Mouse (Mus musculus) adrenal gland, postnatal 36 days (tissue): ENCODE measurements at regions not wholly inside any gene's neighbourhood (a gene's known extent, or its start where the extent isn't known, plus 50 kb on each side); places are given as distances from the start of the nearest gene placed in this dataset.

Experiments
- DNase-seq, 2 experiments: peaks; one replicate each; pipeline ENCODE4 v3.0.0; 2021; ENCODE audit warnings: mixed read lengths in 1 of 2

DNA sequence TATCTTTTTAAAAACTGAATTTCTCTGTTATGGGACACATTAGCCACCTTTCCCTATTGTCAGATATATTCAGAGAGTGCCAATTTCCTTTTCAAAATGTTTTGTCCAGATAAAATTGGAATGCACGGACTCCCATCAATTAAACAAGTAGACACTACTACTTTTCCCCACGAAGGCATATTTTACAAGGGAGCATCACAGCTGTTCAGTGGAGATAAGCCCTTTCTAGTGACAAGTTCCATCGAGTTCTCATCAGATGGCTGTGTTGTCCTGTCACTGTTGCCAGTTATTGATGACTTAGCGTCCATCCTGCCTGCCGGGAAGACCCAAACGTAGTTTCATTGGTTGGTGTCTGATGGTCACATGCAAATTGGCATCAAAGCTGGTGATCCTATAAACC lies 461.2 kb upstream of the Got2 start:
- no peak for DNase-seq

DNA sequence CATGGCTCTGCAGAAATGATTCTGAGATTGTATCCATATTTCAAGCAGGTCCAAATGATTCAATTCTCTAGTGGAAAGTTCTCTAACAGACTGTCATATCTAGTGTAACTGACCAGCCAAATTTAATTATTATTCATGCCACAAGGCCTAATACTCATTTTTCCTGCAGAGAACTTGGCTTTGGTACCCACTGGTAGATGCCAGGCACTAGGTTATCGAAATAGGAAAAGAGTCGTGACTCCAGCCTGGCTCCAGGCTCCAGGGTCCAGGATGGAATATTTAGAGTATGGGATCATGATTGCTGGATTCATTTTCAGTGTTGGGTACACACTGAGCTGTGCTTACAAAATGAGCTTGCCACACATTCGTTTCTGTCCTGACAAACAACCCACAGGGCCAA lies 452.4 kb upstream of the Got2 start:
- DNase-seq: no peak

DNA sequence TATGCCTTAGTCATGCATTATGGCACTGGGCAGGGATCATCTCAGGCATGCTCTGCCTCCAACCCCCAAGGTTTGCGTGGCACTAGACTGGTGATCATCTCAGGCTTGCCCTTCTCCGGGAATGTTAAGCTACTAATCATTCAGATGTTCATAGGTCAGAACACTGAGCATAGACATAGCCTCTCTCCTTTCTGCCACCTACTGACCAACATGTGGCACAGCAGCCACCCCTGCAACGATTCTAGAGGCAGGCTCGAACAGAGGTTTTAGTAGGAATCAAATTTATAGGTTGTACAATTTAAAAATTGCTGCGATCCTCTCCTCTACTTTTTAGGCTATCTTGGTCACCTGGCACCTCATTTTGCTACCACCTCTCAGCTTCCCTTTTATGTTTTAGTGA lies 430.0 kb upstream of the Got2 start:
- peak; percentile 6 to 22 for DNase-seq

DNA sequence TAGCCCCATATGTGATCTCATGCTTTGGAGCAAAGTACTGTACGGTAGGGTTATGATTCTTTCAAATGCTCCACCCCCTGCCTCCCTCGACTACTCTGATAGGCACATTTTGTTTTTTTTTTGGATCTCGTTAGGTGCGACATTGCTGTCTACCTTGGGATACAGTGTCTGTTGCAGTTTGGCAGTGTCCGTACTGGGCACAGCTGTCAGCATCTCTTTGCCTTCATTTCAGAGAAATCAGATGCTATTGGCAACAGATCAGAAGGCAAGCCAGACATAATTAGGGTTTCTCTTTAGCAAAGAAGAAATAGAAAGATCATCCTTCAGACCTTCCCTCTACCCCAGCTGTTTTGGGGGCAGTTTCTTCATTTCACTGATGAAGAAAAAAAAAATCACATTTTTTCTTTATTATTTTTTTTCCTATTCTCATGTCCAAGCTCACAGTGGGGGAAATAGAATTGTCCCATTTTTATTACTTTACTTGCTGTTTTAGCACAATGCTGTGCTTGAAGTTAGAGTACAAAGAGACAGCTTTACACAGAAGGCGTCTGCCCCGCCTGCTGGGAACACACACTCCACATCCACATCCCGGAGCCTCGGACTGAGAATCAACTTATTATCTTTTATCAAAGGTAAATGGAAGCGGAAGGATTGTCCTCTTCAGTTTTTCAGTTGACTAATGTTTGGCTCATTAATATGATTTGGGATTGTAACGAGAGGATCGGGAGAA lies 420.8 kb upstream of the Got2 start:
- DNase-seq: no peak

DNA sequence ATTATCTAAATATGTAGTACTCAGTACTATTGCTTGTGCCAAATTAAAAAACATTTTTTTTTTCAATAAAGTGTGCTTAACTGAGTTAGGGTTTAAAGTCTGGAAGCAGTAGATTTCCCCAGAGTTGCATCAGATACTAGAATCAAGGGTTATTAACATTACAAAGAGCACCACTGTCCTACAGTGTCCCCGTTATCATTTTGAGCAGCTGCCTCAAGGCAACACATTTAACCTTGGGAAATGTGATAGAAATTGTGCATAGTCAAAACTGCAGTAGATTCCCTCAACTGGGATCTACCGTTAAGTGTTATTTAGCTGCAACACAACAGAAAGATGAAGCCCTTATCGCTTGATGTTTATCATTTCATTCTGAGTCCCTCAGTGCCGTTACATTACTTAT lies 408.3 kb upstream of the Got2 start:
- no peak for DNase-seq

DNA sequence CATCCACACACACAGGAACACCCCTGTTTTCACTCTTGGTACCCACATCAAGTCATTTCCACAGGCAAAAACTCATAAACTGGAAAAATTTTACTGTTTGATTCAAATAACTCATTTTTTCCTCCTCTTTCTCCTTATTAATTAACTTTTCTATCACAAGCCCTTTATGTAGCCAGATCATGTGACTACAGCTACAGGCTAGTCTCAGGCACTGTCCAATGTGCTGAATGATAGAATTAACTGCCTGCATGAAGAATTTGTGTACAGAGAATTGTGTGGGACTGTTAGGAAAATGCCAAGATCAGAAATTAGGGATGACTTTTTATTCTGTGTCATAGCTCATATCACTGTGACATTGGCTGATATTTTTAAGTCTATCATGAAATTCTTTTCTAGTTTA lies 402.4 kb upstream of the Got2 start:
- DNase-seq: no peak

DNA sequence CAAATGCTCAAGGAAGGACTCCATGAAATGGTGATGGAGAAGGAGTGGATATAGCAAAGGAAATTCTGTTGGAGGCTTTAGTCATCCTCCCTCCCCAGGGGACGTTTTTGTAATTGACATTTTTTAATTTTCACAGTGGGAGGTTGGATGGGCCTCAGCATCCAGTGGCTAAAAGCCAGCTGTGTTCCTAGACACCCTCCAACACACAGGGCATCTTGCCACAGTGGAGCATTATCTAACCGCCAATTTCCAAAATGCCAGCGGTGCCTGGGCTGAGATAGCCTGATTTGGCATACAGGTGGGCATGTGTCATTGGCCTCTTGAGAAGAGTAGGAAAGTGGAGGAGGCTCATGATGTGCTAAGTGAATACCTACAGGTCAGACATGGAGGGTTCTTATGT lies 401.2 kb upstream of the Got2 start:
- no peak for DNase-seq

DNA sequence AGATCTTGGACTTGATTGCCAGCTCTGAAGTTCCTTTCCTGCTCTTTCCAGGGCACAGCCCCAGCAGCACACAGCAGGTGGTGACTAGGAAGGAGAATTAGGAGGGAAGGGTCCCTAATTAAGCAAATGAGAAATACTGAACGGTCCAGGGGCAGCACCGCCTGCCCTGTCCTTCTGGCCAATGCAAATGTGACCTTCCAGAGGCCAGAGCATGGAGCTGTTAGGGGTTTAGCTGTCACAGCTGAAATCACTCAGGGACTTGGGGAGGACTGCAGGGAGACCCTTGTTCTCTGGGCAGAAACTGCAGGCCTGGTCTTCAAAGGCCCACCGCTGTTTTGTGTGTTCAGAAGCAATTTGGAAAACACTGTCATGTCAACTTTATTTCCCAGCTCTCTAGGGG lies 400.2 kb upstream of the Got2 start:
- DNase-seq: no peak

DNA sequence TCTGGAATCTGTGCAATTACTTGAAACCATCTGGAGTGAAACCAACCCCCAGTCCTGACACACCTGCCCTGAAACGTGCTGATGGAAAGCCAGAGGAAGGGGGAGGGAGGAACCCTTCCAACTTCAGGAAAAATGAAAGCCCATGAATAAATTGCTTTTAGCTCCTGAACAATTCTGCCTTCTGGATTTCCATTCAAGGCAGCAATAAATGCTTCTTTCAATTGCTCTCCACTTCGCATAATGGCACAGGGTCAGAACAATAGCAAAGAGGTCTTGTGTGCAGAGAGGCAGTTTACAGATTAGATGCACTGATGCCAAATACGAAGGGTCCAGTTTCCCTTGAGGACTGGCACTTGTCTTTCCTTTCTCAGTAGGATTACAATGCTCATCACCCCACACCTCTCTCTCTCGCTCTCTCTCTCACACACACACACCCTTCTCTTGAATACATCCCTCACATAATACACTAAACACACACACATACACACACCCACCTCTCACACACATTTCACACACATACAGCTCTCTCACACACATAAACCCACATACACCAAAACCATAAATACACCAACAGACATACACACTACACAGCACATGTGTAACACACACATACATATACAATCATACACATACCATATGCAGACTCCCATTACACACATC lies 389.3 kb upstream of the Got2 start:
- no peak for DNase-seq

DNA sequence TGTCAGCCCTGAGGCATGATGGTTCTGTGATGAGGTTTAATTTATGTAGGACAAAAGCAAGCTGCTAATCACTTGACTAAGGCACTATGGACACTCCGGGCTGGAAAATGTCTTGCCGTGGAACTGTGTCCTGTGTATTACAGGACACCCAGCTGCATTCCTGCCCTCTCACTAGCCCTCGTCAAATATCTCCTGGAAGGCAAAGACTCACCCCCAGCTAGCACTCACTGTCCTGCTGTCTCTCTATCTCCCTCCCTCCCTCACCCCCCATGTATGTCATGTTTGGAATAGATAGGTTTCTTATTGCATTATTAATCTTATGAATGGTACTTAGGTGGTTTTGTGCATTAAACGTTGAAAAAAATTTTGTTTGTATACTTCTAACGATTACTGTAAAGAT lies 388.7 kb upstream of the Got2 start:
- no peak for DNase-seq

DNA sequence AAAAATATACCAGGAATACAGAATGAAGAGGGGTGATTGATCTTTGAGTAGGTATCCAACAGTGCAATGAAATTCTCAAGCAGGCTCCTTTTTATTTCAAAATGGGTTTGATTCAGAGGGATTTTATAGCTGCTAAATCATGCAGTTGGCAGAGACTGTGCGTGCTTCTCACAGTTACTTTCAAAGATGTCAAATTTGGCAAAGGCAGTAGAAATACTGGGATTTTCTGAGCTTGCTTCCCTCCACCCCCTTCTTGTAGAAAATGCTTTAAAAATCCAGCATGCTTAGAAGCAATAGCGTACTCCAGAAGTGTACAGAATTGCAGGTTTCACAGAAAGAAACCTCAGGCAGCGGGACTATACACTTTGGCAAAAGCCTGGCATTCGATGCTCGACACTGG lies 367.9 kb upstream of the Got2 start:
- no peak for DNase-seq

DNA sequence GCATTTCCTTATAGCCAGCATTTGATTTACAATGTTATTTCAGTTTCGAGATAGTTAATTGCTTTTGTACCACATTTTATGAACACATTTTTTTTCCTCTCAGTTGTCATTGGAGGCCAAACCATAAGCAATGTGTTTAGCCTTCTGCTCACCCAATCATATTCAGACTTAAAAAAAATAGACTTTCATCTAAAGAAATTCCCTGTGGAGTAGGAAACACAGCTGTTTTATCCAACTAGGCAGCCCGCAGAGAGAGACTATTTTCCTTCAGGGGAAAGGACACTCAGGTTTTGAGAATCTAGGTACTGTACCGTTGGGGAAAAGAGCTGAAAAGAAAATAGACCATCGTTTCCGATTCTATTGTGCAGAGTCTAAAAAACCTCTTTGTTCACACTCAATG lies 367.5 kb upstream of the Got2 start:
- DNase-seq: no peak

DNA sequence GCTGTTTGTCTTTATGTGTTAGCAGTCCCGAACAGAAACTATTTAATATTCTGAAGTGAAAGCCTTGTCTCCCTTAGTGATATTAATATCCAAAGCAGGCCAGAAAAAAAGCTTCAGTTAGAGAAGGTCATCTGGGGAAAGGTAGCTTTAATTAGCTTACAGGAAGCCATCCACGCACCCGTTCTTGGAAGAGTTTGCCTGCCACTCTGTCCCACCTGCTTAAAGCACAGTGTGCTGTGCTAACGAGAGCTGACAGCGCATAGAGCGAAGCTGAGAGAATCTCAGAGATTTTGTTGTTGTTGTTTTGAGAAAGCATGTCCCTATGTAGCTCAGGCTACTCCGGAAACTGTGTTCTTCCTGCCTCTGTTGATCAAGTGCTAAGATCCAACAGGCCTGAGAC lies 357.7 kb upstream of the Got2 start:
- DNase-seq: no peak

DNA sequence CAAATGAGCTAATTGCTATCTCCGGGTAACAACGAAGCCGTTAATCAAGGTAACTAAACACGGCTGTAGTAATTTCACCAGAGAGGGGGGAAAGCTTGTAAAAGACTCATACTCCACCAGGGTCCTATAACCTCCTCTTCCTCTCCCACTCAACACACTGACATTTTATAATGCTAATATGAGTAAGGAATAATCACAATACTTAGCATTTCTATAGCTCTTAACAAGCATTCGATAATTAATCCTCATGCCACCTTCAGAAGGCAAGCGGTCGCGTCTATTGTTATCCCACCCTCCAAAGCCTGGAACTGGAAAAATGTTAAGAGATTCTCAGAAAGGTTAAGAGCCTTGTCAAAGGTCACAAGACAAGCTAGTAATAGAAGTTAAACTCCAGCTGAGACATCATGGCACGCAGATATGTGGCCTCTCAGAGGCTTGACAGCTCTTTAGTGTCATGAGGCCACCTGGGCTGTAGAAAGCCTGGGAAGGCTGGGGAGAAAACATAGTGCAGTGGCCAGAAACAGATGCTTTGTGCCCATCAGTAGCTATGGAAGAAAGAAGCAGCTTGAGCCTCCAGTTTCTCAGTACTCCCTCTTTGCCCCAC lies 356.3 kb upstream of the Got2 start:
- DNase-seq: no peak

DNA sequence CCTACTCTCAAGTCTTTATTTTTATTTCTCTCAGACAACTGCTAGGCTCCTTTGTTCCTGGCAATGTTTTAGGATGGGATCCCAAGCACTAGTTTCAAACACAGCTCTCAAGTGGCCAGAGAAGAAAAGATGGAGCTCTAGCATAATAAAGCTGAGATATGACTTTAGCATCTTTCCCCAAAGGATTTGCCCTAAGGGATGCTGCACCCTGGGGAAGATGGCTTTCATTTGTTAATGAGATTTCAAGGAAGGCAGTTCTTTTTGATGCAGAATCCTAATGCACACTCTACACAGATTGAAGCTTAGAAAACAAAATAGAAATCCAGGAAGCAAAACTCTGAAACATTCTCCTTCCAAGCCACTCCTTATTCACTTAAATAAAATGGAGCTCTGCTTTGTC lies 350.1 kb upstream of the Got2 start:
- DNase-seq: no peak

DNA sequence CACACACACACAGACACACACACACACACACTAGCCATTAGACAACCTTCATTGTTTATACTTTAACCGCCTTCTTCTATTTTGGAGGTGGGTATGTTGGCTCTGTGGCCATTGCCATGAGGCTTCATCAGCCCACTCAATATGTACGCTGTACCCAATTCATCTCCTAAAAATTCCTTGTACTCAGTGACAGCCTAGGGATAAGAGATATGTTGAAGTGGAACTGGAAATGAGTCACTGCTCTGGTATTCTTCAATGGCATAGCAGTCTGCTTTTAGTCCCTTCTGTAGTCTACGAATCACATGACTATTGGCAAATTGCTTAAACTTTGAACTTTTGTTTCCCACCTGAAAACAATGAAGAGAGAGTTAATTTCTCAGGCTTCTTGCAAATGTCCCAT lies 349.6 kb upstream of the Got2 start:
- no peak for DNase-seq

DNA sequence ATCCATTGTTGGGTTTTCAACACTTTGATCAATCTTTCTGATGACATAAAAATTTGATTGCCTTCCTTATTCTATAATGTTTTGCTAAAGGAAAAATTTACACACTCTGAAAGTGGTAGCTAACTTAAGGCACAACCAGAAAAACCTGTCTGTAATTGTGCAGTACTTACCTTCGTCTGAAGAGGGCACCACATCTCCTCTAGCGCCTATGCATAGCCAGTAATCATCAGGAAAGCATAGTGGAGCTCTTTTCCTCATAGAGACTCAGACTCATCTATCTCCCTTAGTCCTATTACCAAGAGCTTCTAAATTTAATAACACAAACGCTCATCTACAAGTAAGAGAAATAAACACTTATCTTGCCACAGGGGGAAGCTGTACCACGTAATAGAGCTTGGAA lies 342.1 kb upstream of the Got2 start:
- DNase-seq: peak; percentile 15 to 26
